In the genomic region with DNA sequence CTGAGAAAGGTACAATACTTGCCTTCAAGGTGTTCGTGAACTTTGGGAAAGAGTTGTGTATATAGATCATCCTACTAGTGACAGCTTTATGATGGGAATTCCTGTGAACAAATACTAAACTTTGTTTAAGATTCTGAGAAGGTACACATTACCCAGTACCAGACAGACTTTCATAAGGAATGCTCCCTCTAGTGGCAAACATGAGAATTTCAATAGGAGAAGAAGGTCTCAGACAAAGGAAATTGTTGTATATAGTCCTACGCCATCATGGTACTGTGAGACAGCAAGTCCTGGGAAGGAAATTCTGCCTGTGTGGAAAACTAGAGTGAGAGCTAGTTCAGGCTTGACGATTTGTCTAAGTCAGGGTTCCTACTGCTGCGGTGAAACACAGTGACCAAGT, we compare ENCODE assay signal across 12 mouse cellular contexts.
DNase-seq lines count a peak whose midpoint lies in the region; ATAC-seq and TF ChIP-seq lines count a peak whose summit lies in the region.
"Had no signal": no experiment of that assay in that cellular context is flagged by ENCODE, and none has a peak within 500 bp of the region (broad histone marks: within the 10 kb centered on the region; RNA-seq: fewer than 3 reads in every experiment).

No protein-coding gene starts in this region.

- TF ChIP-seq CTCF in liver, embryonic 14.5 days (IDR thresholded peaks at IDR 0.05; ENCODE audit: low read depth) = peak; percentile 32

- no peaks in the 10 kb centered on the region for H3K9me3 ChIP-seq in liver, embryonic 14.5 days (ENCODE audit: control insufficient read depth, low read length)
- H3K9me3 ChIP-seq in liver, embryonic 12.5 days (replicated peaks) = no peaks in the 10 kb centered on the region
- H3K9me3 ChIP-seq: hindbrain, embryonic 13.5 days; neural tube, embryonic 13.5 days had no signal

- H3K4me1 ChIP-seq in liver, embryonic 14.5 days (replicated peaks; ENCODE audit: control insufficient read depth in 2 of 2, insufficient read depth in 2 of 2, low read length in 1 of 2) = no peaks in the 10 kb centered on the region
- no peaks in the 10 kb centered on the region for H3K4me1 ChIP-seq in liver, embryonic 12.5 days
- H3K4me1 ChIP-seq: embryonic facial prominence, embryonic 12.5 days; neural tube, embryonic 13.5 days had no signal

- no peaks in the 10 kb centered on the region for H3K36me3 ChIP-seq in liver, embryonic 14.5 days (replicated peaks; ENCODE audit: control insufficient read depth, insufficient read depth, low read depth)
- no peaks in the 10 kb centered on the region for H3K36me3 ChIP-seq in liver, embryonic 12.5 days
- H3K36me3 ChIP-seq: embryonic facial prominence, embryonic 12.5 days had no signal

- no peak for ATAC-seq in CD4-positive, CD25-positive, alpha-beta regulatory T cell, adult 4 months
- no peak for ATAC-seq in liver, embryonic 14.5 days (ENCODE audit: insufficient read depth)
- no peak for ATAC-seq in liver, embryonic 12.5 days
- ATAC-seq in inflammation-experienced regulatory T-cells, adult 6 months = no peak

- 68% methylated on average over 4 of the region's 4 CpGs for WGBS in liver, embryonic 14.5 days (ENCODE audit: insufficient replicate concordance)
- 71% methylated on average over 4 of the region's 4 CpGs for WGBS in liver, embryonic 12.5 days (ENCODE audit: insufficient replicate concordance)

- H3K4me2 ChIP-seq in liver, embryonic 14.5 days (ENCODE audit: low read depth) = no peak overlapping the region
- H3K4me2 ChIP-seq in liver, embryonic 12.5 days = no peak overlapping the region
- H3K4me2 ChIP-seq: embryonic facial prominence, embryonic 12.5 days; hindbrain, embryonic 13.5 days; neural tube, embryonic 13.5 days had no signal

- no peak overlapping the region for H3K9ac ChIP-seq in liver, embryonic 14.5 days (replicated peaks)
- H3K9ac ChIP-seq in liver, embryonic 12.5 days = no peak overlapping the region
- H3K9ac ChIP-seq: embryonic facial prominence, embryonic 12.5 days; hindbrain, embryonic 13.5 days; neural tube, embryonic 13.5 days had no signal

- no peak for TF ChIP-seq EP300 in liver, embryonic 14.5 days (IDR thresholded peaks at IDR 0.05; ENCODE audit: low read depth)

- H3K27ac ChIP-seq in liver, embryonic 14.5 days = no peak overlapping the region
- H3K27ac ChIP-seq in liver, embryonic 12.5 days = no peak overlapping the region
- H3K27ac ChIP-seq: embryonic facial prominence, embryonic 12.5 days; hindbrain, embryonic 13.5 days; neural tube, embryonic 13.5 days had no signal

- no peaks in the 10 kb centered on the region for H3K27me3 ChIP-seq in liver, embryonic 14.5 days (ENCODE audit: control insufficient read depth, insufficient read depth, low read length)
- H3K27me3 ChIP-seq in liver, embryonic 12.5 days (replicated peaks) = no peaks in the 10 kb centered on the region
- H3K27me3 ChIP-seq: embryonic facial prominence, embryonic 12.5 days; hindbrain, embryonic 13.5 days; neural tube, embryonic 13.5 days had no signal

- H3K4me3 ChIP-seq in liver, embryonic 14.5 days (ENCODE audit: insufficient read depth in 1 of 2, low read depth in 2 of 2, low read length in 2 of 2) = no peak overlapping the region
- no peak overlapping the region for H3K4me3 ChIP-seq in liver, embryonic 12.5 days
- H3K4me3 ChIP-seq: embryonic facial prominence, embryonic 12.5 days; hindbrain, embryonic 13.5 days; neural tube, embryonic 13.5 days had no signal

- intact Hi-C loops in heart, postnatal 36 days (cut with DNase I) = no loop called here

- peak; percentile 10 for DNase-seq in CD4-positive, CD25-positive, alpha-beta regulatory T cell, adult 2 months (ENCODE audit: low read depth, low spot score)
- no peak for DNase-seq in liver, embryonic 14.5 days (ENCODE audit: low read depth in 3 of 3, low spot score in 3 of 3)
- DNase-seq in c-Kit-negative CD71-positive TER-119-positive erythroid progenitor cells, embryonic 14.5 days (ENCODE audit: low read depth, low spot score) = peak; percentile 0
- peak; percentile 43 for DNase-seq in mesoderm, embryonic 11.5 days (ENCODE audit: low read depth, low spot score)
- DNase-seq in heart, postnatal 36 days = no peak
- DNase-seq: adrenal gland, postnatal 25 days had no signal

Comparison
In these comparisons a context has a peak if more than half of its experiments do, and no peak if none do; other contexts are left out.
1. DNase-seq: peak in CD4-positive, CD25-positive, alpha-beta regulatory T cell, adult 2 months (single experiment), c-Kit-negative CD71-positive TER-119-positive erythroid progenitor cells, embryonic 14.5 days (single experiment) and mesoderm, embryonic 11.5 days (single experiment); none in liver, embryonic 14.5 days (0 of 3) and heart, postnatal 36 days (0 of 2).